Mouse (Mus musculus): ENCODE results near the gene Notch1.

DNA sequence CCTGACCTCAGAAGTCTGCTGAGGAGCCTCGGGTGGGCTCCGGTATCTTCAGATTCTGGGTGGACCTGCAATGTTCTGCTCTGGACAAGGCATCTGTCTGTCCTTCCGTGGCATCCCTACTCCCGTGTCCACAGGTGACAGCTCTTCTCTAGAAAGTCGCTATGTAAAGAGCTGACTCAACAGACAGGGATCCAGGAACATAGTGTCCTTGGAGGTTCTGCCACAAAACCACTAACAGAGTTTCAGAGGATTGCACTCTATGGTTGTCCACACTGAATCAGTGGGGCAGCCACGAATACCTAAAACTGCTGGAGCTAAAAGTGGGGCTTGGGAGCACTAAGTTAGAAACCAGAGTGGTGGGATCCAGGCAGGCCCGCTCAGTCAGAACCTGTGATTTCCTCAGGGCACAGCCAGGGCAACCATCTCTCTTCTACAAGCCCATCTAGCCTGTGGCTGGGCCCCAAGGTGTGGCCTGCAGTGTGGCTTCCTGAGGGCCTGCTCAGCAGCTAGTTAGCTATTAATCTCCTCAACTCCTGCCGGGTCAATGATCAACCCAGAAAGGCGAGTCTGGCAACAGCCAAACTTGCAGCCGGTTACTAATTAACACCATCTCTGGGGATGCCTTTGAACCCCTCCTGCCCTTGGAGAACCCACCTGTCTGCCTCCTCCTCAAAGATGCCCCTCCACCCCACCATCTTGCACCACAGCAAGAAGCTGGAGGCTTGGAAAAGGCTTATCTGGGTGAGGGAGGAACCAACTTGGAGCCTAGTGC lies 34.6 kb downstream of the Notch1 start:
- no peak for TF ChIP-seq MAX (IDR thresholded peaks at IDR 0.05)
- TF ChIP-seq CTCF (IDR thresholded peaks at IDR 0.05; ENCODE audit: control insufficient read depth, insufficient read depth, insufficient read length), result no peak
- TF ChIP-seq MYOD1 (IDR thresholded peaks at IDR 0.05; ENCODE audit: control insufficient read depth, insufficient read length, low read depth), result no peak
